Mouse (Mus musculus): ENCODE data around the gene Zim1.

- TF ChIP-seq POLR2A (IDR thresholded peaks at IDR 0.05; ENCODE audit: insufficient read depth, low read depth, low read length) = no peak
- no peak for TF ChIP-seq CTCF (IDR thresholded peaks at IDR 0.05; ENCODE audit: insufficient read depth, low read depth, low read length)
Measured at GRCm38 (mm10) chr7:6744281-6744904, 48.1 kb upstream of the Zim1 start.

Data from olfactory bulb, adult 2 months (tissue).